Mouse (Mus musculus): ENCODE results near the gene Plk3.
A peak's percentile ranks its signal among the peaks of the same experiment; 100 is the strongest.

Plk3 gene

DNA sequence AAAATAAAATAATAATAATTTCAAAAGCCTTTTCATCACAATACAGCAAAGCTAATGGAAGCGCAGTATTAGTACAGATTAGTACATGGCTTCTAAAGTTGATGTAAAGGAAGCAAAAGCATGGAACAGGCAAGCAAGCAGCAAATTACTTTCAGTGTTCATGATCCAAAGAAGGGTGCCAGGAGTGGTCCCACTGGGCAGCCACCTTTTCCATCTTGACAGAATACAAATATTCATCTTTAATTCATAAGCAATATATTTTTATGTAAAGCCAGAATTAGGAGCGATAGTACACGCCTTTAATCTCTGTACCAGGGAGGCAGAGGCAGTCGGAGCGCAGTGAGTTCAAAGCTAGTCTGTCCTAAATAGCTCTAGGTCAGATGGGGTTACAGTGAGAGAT lies 14.1 kb downstream of the Plk3 start:
- DNase-seq (ENCODE audit: low spot score in 2 of 2), result no peak

DNA sequence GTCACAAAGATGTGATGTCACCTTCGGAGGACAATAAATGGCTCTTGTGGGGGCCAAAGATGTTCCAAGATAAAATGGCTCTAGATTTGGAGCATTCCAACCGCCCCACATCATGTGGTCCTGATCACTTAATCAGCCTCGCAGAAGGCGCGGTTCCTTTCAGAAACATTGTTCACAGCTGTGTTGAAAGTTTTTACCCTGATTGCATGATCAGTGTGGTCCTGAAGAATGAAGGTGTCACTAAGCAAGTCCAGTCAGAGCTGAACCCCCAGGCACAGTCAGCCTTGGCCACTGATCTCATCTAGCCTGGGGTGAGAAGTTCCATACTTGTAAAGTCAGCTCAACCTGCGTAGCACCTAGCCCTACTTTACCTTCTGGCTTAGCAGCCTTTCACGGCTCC lies 15.8 kb downstream of the Plk3 start:
- no peak for DNase-seq (ENCODE audit: low spot score in 2 of 2)

DNA sequence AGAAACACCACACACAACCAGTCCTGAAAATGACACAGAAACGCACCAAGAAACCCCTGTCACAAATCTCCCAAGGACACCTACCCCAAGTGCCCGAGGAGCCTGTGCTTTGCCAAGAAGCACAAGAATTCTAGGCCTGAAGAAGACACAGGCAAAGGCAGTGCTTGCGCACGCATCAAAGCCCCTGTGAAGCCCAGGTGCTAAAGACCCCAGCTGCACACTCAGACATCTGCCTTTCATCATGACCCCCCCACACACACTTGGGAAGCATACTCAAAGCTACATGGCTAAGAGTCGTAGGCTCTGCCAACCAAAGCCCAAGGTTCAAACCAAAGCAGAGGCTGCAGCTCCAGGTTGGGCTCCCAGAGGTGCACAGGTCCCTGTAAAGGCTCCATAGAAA lies 18.2 kb downstream of the Plk3 start:
- DNase-seq (ENCODE audit: low spot score in 2 of 2), result no peak

DNA sequence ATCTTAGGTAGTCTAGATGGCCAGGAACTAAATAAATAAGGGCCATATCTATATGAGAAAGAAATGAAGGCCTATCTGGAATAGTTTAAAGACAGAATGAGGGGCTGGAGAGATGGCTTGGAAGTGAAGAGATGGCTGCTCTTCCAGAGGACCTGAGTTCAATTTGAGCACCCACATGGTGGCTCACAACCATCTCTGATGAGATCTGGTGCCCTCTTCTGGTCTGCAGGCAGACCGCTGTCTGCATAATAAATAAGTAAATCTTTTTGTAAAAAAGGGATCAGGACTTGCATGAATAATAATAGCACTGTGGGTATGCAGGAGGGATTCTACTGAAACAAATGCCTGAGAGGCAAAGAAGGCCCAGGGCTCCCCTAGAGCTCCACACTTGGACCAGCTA lies 20.5 kb downstream of the Plk3 start:
- no peak for DNase-seq (ENCODE audit: low spot score in 2 of 2)

DNA sequence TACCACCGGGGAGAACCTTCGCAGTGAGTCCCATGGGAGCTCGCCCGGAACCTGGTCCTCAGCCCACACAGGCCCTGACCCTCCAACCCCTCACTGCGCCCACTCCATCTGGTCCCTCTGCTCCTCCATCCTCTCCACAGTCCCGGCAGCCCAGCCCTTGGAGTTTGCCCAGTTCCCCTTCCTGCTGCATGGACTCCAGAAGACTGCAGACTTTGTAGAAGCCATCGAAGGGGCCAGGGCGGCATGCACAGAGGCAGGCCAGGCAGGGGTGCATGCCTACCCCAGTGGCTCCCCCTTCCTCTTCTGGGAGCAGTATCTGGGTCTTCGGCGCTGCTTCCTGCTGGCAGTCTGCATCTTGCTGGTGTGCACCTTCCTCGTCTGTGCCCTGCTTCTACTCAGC lies 22.8 kb downstream of the Plk3 start:
- no peak for DNase-seq (ENCODE audit: low spot score in 2 of 2)

DNA sequence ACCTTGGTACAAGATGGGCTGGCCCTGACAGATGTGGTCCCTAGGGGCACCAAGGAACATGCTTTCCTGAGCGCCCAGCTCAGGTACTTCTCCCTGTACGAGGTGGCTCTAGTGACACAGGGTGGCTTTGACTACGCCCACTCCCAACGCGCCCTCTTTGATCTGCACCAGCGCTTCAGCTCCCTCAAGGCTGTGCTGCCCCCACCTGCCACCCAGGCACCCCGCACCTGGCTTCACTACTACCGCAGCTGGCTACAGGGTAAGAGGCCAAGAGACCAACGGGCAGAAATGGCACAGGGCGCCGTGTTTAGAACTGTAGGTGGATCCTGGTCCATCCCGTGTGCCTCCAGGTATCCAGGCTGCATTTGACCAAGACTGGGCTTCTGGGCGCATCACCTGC lies 23.5 kb downstream of the Plk3 start:
- no peak for DNase-seq (ENCODE audit: low spot score in 2 of 2)

DNA sequence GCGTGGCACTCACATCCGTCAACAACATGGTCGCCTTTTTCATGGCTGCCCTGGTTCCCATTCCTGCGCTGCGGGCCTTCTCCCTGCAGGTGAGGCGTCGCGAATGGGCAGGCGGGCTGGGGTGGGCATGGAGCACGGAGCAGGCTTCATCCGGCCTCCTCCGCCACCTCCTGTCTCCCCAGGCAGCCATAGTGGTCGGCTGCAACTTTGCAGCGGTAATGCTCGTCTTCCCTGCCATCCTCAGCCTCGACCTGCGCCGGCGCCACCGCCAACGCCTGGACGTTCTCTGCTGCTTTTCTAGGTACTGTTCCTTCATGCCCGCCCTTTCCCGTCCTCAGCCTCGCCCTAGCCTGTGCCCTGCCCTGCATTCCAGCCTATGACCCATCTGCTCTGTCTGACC lies 24.4 kb downstream of the Plk3 start:
- DNase-seq (ENCODE audit: low spot score in 2 of 2), result no peak

DNA sequence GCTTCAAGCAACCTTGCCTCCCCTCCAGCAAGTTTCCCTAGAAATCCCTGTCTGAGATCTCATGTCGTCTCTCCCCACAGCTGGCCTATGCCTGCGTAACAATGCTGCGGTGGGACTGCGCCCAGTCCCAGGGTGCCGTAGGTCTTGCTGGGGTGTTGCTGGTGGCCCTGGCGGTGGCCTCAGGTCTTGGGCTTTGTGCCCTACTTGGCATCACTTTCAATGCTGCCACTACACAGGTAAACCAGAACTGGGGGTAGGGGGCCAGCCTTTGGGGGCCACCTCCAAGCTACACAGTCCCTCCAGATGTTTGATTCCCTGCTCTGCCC lies 25.3 kb downstream of the Plk3 start:
- no peak for DNase-seq (ENCODE audit: low spot score in 2 of 2)

DNA sequence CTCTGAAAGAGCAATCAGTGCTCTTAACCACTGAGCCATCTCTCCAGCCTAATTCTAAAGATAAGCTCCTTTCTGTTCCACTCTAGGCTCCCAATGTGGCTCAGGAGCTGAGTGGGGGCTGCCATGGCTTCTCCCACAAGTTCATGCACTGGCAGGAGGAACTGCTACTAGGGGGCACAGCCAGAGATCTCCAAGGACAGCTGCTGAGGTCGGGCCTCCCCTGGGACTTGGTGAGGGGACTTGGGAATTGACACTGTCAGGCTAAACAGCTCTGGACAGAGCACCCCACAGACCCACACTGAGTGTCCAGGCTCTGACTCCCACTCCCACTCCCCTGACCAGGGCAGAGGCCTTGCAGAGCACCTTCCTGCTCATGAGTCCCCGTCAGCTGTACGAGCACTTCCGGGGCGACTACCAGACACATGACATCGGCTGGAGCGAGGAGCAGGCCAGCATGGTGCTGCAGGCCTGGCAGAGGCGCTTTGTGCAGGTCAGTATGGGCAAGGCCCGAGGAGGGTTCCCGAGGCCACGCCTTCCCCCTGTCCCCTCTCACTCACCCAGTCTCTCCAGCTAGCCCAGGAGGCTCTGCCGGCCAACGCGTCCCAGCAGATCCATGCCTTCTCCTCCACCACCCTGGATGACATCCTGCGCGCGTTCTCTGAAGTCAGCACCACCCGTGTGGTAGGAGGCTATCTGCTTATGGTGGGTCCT lies 25.8 kb downstream of the Plk3 start:
- DNase-seq (ENCODE audit: low spot score in 2 of 2), result no peak

DNA sequence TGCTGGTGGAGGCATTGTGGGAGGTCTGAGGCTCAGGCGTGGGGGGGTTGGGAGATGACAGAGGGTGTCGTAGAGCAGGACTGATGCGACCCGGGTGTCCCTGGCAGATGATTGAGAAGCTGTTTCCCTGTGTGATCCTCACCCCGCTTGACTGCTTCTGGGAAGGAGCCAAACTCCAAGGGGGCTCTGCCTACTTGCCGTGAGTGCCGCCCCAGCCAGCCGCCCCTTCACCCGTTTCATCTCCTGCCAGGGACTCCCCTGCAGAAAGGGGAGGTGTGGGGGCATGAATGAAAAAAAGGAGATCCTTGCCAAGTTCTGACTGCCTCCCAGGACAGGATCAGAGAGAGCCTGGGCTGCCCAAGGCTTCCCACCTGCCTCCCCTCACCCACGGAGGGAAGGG lies 28.6 kb downstream of the Plk3 start:
- no peak for DNase-seq (ENCODE audit: low spot score in 2 of 2)

DNA sequence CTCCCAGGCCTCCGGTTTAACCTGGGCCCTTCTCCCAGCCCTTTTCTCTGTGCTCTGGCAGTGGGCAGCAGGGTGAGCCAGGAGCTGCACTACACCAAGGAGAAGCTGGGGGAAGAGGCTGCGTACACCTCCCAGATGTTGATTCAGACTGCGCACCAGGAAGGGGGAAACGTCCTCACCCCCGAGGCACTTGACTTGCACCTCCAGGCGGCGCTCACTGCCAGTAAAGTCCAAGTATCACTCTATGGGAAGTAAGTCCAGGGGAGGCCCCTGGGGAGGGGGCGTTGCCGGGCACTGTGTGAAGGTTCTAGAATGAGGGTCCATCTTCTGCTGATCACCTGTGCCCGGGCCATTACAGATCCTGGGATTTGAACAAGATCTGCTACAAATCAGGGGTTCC lies 29.1 kb downstream of the Plk3 start:
- no peak for DNase-seq (ENCODE audit: low spot score in 2 of 2)

DNA sequence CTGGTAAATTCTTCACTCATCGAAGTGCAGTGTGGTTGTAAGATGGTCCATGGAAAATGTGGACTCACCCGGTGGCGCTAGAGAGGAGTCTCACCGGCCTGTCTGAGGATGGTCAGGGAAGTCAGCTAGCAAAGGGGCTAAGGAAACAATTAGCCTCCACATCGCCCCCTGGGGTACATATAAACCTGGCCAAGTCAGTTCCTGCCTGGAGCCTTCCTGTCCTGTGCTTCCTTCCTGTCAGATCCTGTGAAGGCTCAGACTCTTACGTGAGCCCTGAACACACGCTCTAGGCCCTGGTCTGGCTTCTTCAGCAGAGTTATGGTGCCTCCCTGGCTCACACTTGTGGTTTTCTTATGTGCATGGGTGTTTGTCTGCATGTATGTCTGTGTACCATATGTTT lies 32.5 kb downstream of the Plk3 start:
- DNase-seq (ENCODE audit: low spot score in 2 of 2), result no peak

DNA sequence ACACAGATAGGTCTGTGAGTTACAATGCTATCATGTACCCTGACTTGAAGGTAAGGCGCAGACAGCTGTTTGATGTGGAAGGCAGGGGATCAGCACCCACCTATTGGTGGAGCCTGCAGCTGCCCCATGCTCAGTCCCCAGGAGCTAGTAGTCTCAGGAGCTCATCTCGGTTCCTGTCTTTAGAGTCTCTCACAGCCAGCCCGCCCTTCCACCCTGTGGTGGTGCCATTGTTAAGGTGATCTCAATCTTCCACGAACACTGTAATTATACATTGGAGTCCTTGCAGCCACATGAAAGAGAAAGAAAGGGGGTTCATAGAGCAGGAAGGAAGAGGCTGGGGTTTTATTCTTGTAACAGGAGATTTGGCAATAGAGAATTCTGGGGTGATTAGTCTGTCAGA lies 33.7 kb downstream of the Plk3 start:
- DNase-seq (ENCODE audit: low spot score in 2 of 2), result no peak

DNA sequence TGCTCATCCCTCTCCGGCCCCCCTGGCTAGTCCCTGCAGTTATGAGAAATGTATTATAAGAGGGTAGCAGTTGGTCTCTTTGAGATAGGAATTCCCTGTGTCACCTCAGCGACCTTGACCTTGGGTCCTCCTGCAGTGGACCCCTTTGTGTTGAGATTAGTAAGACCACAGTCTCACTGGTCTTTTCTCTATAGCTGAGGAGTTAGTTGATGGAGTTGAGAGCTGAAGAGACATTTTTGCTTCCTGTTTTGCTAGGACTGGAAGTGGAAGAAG lies 35.1 kb downstream of the Plk3 start:
- no peak for DNase-seq (ENCODE audit: low spot score in 2 of 2)

DNA sequence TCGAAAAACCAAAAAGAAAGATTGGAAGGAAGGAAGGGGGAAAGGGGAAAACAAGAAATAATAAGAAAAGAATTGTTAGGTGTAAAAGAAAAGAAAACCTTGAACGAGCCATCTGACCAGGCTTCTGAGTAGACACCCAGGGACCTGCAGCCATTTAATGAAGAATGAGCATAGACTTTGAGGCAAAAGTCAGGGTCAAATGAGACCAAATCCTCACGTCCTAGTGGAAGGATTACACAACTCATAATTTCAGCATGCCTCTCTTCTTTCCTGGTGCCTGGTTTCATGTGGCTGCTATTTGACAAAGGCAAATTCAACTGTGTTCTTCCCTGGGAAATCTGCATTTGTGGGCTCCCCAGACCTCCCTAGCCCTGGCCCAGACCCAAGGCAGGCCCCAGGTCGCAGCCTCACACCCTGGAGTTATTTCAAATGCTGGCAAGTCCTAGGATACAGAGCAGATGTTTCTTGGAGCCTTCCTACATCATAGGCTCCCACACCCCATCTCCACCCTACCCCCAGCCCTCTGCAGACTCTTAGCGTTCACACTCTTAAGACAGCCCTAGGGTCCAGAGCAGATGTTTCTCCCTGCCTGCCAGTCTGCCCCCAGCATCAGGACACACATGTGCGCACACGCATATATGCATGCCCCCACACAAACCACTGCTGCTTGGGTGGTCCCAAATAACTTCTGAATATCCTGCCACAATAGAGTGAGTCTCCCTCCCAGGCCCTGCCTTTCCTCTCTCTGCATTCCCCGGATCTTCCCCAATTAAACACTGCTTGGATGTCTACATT lies 35.6 kb downstream of the Plk3 start:
- DNase-seq (ENCODE audit: low spot score in 2 of 2), result no peak

DNA sequence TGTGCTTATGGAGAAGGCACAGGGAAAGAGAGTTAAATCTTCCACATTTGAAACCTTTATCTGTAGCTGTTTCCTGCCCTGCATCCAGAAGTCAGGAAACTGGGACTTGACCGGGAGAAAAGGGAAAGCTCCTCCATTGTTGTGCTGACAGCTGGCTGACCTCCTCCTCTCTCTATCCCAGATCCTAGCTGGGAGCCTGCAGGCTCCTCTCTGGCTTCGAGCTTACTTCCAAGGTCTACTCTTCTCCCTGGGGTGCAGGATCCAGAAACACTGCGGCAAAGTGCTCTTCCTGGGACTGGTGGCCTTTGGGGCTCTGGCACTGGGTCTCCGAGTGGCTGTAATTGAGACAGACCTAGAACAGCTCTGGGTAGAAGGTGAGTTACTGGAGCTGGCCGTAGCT lies 37.1 kb downstream of the Plk3 start:
- DNase-seq (ENCODE audit: low spot score in 2 of 2), result no peak

DNA sequence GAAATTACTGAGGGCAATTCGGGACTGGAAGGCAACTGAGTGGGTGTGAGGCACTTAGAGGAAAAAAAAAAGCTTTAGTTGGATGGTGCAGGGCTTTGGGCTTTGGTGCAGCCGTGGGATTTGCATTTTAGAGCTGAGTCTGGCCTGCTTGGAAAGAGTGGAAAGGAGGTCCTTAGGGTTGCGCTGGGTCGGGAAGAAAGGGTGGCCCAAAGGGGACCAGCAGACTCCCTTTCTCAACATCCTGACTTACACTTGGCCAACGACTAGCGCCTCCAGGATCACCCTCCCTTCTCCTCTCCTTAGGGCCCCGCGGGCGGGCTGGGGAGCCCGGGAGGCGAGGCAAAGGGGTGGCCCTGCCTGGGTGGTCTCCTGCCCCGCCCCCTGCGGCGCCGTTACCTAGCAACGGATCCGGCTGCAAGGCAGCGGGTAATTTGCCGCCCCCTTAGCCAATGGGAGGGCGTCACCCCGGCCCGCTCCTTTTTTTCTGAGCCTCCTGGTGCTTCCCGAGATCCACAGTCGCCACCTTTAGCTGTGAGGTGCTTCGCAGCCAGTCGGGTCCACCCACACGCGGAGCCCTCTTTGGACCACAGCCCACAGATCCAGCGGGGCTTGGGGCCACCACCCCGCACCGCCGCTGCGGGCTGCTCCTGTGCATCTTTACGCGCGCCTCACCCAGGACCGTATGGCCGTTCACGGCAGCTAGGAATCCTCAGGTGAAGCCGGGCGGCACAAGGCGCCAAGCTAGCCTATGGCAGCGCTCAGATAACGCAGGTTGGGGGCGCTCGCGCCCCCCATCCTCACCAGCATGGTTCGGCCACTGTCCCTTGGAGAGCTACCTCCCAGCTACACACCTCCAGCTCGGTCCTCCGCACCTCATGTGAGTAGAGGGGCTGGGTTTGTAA lies 38.0 kb downstream of the Plk3 start, which contains the start of gene Ptch2:
Gene Ptch2 (plus strand): TSS at position 525 of the 902 bp plus-strand sequence.
- DNase-seq (ENCODE audit: low spot score in 2 of 2), result peak in 1 of 2 experiments; percentile 42

DNA sequence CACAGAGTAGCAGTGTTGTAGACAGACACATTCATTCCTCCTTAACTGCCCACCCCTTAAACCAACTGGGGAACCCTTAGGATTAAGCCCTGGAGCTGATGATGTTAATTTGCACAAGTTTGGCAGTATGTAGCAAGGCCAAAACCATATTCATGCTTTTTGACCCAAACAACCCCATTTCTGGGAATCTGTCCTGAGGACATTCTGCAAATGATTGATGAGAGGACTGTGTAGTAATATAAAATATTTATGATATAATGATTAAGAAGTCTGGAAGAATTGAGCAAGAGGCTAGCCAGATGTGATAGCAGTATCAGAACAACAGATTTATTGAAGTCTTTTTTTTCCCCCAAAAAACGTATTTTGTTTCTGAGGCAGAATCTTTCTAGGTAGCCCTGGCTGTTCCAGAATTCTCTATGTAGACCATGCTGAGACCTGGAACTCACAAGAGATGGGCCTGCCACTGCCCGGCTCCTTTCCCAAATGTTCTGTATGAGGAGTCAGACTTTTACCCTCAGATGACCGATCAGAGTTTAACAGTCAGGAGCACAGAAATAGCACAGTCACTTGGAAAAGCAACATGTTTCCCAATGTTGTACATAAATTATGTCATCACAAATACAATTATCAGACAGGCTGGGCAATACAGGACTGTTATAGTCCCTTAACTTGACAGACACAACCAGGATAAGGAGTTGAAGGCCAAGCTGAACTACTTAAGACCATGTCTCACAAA lies 39.0 kb downstream of the Plk3 start:
- DNase-seq (ENCODE audit: low spot score in 2 of 2), result no peak

DNA sequence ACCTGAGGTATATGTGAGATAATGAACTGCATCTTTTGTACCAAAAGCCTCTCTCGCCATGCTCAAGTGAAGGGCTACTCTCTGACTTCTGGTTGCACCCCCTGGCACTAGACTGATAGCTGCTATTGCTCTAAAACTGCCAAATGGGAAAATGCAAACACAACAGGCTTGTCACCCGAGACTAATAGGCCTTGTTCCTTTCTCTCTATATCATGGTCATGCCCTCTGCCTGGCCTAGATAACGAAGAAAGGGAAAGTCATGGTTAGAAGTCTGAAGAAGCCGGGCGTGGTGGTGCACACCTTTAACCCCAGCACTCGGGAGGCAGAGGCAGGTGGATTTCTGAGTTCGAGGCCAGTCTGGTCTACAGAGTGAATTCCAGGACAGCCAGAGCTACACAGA lies 43.2 kb downstream of the Plk3 start:
- no peak for DNase-seq (ENCODE audit: low spot score in 2 of 2)

DNA sequence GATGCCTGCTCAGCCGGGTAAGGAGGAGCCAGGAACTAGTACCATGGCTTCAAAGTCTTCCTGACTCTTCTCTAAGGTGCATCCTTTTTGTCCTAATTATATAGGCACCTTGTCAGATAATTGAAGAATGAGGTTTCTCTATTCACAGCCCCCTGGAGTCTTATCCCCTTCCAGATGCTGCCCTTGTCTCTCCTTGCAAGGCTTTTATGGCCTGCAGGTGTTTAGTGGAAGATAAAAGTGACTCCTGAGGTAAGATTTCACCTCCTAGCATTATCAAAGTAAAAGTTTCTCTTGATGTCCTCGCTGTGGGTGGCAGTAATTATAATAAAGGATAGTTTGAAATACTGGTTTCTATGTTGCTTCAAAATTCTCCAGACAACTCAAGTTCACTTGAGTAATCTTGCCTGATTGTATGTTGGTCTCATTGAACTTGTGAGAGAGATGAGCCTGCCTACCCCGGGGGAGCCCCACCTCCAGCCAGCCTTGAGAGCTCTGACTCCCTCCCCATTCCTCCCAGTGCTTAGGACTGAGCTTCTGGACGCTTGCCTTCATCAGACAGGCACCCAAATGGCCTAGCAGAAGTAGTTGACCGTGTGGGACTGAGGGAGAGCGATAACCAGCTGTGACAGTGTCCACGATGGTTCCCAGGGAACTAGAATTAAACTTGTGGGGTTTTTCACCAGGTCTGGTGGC lies 45.7 kb downstream of the Plk3 start:
- no peak for DNase-seq (ENCODE audit: low spot score in 2 of 2)

Data from urinary bladder, adult 18-20 months (tissue).